Mouse (Mus musculus) right cerebral cortex, postnatal 14 days (tissue): ENCODE data around the gene Rnd3.

Experiments
- DNase-seq: peaks from one replicate; pipeline ENCODE4 v3.0.0; 2022

Rnd3 gene

GRCm38 (mm10) chr2:51110271-51110670, 38.6 kb downstream of the Rnd3 start:
- DNase-seq = no peak

DNA sequence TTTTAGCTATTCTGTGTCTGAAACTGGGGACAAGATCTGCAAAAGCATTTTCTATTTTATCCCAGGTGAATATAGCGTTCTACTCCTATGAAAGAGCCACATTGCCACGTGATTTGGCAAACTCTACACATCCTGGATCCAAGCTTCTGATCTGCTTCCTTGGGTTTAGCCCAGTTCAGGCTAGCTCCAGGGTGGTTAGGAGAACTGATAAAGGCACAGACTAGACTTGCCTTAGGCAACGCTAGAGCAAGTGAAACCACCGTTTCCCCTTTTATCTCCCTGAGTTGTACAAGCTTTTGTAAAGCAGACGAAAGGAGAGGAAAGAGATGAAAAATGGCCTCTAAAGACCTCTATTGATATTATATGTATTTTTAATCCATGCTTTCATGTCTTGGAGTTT, 40.3 kb downstream of the Rnd3 start:
- DNase-seq = no peak

DNA sequence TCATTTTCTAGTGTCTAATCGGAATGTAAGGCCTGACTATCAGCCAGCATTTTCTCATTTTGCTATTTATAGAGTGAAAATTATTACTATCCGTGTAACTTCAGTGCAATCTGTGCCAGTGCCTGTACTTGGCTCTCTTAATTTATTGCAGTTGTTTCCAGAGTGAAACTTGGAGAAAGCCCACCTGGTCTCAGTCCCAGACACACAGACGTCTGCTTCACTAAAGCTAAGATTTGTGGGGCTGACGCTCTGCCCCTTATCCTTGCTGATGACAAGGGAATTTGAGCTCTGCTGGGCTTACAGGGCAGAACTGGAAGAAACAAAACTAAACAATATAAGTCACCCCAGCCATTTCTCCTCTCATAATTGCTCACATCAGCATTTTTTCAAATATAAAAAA, 47.7 kb downstream of the Rnd3 start:
- DNase-seq = no peak

DNA sequence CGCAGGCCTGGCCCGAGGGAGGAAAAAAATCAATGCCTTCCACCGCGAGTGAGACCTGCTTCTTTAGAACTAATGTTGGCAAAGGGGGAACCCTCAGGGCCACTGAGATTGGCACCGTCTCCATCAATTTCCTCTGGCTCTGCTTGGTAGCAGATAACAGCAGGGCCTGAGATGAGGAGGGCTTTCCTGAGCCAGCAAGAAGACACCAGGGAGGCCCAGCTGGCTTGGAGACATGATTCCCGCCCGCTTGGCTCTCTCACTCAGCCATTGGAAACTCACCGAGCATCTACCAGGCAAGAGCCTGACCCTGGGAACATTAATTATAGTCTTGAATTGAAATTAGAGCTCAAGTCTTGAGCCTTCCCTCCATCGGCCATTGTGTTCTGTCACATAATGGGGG, 48.9 kb downstream of the Rnd3 start:
- DNase-seq = no peak

DNA sequence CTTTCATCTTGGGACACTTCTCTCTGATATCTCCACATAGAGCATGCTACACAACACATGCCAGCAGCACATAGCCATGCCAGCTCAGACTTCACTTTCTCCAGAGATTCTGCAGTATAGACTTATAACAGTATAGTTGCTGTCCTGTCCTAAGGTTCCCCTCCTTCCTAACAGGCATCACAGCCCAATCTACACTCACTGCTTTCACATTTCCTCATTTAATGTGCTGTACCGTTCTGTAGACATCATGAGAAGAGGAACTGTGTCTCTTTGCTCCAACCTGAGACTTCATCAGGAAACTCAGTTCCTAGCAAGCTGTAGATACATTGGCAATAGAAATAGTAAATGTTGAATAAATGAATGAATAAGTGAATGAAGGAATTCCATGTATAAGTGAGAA, 49.7 kb downstream of the Rnd3 start:
- DNase-seq = no peak

GRCm38 (mm10) chr2:51090688-51091087, 58.2 kb downstream of the Rnd3 start:
- no peak for DNase-seq

DNA sequence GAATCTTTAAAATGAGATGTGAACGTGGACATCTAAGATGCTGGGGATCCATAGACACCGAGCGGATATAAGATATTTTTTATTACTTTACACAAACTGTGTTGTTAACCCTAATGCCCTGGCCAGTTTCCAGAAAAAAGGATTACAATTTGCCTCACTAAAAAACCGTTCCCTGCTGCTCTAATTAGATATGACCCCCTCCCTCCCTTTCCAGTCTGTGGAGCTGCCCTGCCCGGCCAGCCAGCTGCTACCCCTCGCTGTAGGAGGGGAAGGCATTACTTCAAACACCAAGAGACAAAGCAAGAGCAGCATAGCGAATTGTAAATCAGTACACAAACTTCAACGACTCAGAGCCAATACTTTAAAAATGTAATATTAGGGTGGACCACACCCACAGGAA, 58.9 kb downstream of the Rnd3 start:
- no peak for DNase-seq

DNA sequence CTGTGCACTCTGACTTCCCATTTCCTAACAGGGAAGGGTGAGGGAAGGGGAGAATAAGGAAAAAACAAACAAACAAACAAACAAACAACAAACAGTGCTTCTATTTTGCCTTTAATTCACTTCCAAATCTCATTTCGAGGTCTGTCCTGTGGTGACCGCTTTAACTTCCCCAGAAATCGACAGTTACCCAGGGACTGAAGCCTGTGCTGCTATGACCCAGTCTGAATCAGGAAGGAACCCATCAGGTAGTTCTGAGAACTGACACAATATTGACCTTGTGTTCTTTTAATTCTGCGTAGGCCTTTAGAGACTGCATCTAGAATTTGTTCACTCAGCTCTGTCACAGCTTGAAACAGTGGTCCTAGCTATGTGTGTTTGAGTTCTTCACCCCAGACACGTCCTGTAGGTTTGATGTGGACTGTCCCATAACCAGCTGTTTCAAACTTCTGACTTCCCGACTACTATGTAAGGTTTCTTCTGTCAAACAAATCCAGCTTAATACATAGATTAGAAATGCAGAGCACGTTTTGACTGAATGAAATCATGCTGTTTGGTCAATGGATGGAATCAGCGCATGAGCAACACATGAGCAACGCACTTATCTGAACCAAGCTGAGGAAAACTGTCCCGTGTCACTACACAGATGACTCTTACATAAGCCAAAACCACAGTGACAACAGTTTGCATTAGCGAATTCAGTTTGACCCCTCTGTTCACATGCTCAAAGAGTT, 59.9 kb downstream of the Rnd3 start:
- no peak for DNase-seq

- no peak for DNase-seq
These were observed 60.8 kb downstream of the Rnd3 start for GRCm38 (mm10) chr2:51088123-51088453.

DNA sequence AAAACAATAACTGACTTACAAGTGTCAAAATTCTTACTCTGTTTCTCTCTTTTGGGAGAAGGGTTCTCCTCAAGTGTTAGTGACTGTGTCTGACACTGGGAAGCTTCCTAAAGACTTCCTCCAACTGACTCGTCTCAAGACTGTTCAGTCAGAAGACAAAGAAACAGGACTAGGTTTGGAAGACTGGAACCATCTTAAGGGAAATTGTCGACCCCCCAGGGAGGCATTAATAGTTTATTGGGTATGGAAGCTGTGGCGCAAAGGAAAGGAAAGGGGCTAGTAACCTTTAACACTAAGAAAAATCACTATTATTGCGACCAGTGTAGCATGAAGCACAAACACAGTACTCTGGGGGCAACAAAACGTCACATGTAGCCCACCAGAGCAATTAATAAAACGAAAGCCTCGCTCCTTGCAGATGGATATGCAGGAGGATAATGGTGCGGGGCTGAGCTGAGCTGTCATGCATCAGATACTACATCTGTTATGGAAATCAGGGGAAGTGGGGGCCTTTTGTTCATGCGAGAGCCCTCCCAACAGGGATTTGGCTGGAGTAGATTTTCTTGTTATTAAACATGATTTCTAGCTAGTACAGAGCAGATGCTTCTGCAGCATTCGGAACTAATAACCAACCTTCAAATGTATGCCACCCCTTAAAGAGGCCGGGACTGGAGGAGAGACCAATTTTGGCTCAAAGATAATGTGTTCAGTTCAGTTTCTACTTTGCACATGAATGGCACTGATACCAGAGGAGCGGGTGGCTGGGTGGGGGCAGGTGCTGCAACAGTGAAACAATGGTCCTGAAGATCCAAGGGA, 61.4 kb downstream of the Rnd3 start:
- no peak for DNase-seq

DNA sequence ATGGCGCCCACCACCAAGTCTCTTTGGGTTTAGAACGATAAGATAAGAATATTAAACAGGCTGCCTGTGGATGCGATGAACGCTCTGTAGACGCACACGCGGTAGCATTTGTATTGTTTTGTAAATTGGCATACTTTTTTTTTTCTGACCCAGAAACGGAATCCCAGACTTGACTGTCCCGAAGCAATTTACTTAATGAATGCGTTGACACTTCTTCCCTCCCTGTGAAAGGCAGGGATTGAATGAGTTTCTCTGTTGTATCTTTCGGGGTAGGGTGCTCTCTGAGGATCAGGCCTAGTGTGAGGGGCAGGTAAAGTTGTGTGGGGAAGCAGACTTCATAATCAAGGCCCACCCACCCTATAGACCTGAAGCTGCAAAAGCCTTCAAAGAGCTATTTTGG, 63.8 kb downstream of the Rnd3 start:
- no peak for DNase-seq

DNA sequence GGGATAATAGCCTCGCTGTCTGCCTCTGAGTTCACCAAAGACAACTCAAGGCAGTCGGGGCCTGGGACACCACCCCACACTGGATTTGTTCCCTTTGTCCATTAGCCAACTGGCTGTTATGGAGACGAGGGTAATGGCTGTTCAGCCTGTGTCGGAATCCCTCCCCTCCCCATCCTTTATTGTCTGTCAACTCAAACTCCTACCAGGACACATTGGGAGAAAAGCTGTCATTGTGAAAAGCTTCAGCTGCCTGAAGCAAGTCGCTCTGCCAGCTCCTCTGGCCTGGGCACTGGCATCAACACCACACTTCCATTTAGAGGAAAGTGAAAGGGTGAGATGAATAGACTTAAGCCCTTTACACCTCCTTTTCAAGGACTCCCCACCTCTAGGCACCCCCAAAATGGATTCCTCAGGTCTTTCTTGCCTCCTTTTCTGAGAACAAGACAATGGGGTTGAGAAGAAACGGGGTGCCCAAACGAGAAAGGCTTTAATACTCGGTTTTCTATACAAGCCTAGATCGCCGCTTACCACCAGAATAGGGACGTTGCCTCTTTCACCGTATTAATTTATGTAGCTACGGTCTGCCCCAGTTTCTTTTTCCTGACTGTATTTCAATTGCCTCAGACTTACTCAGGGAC, 66.1 kb downstream of the Rnd3 start:
- DNase-seq = no peak
